Mouse (Mus musculus) bone marrow macrophage, adult 2 months (primary cell): ENCODE results near the gene Yif1b.

Experiments
- CTCF ChIP-seq: IDR thresholded peaks from 2 replicates; pipeline ENCODE4 v1.5.1; 2012; ENCODE audit warnings: low read depth, mild to moderate bottlenecking, low read length, moderate library complexity
- POLR2A ChIP-seq: IDR thresholded peaks from 2 replicates; pipeline ENCODE4 v1.6.1; 2012; ENCODE audit warnings: mild to moderate bottlenecking, low read depth, low read length, borderline replicate concordance

DNA sequence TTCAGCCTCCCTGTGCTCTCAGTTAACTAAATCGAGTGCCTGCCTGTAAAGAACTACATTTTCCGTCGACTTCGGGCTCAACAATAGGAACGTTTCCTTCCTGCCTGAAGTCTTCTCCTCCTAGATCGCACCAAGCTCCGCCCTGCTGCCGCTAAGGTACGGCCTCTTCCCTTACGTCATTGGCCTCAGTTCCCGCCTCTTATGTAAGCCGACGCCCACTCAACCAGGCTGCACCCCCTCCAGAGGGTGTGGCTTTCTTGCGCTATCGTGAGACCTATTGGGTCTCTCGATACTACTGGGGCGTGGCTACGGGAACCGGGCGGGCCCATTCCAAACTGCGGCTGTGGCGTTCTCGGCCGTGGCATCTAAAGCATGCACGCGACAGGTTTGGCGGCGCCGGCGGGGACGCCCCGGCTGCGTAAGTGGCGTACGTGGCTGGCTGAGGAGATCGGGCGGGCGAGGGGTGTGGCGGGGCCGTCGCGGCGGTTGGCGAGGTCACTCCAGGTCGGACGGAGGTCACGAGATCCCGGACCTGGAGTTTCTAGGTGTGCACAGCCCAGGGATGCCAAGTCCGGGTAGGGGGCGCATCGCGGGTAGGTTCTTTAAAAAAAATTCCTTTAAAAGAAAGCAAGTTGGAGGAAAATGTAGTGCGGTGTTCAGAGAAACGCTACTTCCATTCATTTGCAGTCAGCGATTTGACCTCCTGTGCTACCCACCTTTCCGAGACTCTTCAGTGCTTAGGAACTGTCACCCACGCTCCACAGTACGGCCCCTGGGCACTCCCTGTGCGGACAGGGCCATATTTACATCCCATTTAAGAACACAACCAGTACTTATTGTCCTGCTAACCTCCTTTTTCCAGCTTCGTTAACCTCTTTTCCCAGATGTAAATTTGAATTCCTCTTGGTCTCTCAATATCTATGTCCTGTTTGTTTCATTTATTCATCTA, at the start of gene Yif1b:
- TF ChIP-seq POLR2A (no peak), CTCF (no peak)
